Mouse (Mus musculus): ENCODE data around the gene Tmem211. TPM values are rescaled to one million over a fixed set of nuclear protein-coding genes. Genes with fewer than 3 reads are reported as not detected.

Gene Tmem211
- polyA plus RNA-seq, 1 experiment = not detected

GRCm38 (mm10) chr5:113271207-113271811 is 44.6 kb downstream of the Tmem211 start:
- H3K4me3 ChIP-seq (replicated peaks; ENCODE audit: control insufficient read depth, low read depth, low read length) = no peak overlapping the region
- H3K27ac ChIP-seq (ENCODE audit: control insufficient read depth, insufficient read depth, low read depth, low read length, poor library complexity) = no peak overlapping the region
- no peaks in the 10 kb centered on the region for H3K4me1 ChIP-seq (ENCODE audit: control insufficient read depth, insufficient read depth, low read length)
- TF ChIP-seq CTCF (IDR thresholded peaks at IDR 0.05; ENCODE audit: control insufficient read depth, insufficient read depth, low read length) (no peak), POLR2A (IDR thresholded peaks at IDR 0.05; ENCODE audit: borderline replicate concordance, control insufficient read depth, low read depth, low read length) (no peak)
- 70% methylated on average over 11 of the region's 11 CpGs for WGBS

GRCm38 (mm10) chr5:113275839-113276238 is 49.1 kb downstream of the Tmem211 start:
- H3K4me1 ChIP-seq (ENCODE audit: control insufficient read depth, insufficient read depth, low read length) = no peaks in the 10 kb centered on the region
- WGBS = 82% methylated on average over 10 of the region's 10 CpGs
- no peak overlapping the region for H3K27ac ChIP-seq (ENCODE audit: control insufficient read depth, insufficient read depth, low read depth, low read length, poor library complexity)
- no peak overlapping the region for H3K4me3 ChIP-seq (replicated peaks; ENCODE audit: control insufficient read depth, low read depth, low read length)
- TF ChIP-seq POLR2A (IDR thresholded peaks at IDR 0.05; ENCODE audit: borderline replicate concordance, control insufficient read depth, low read depth, low read length) (no peak), CTCF (IDR thresholded peaks at IDR 0.05; ENCODE audit: control insufficient read depth, insufficient read depth, low read length) (no peak)

- WGBS = 79% methylated on average over 15 of the region's 15 CpGs
- Histone ChIP-seq H3K27ac (ENCODE audit: control insufficient read depth, insufficient read depth, low read depth, low read length, poor library complexity) (no peak overlapping the region), H3K4me3 (replicated peaks; ENCODE audit: control insufficient read depth, low read depth, low read length) (no peak overlapping the region), H3K4me1 (ENCODE audit: control insufficient read depth, insufficient read depth, low read length) (peaks cover 2% of the 10 kb centered on the region; the same call in 1 of the 2 replicates)
- TF ChIP-seq CTCF (IDR thresholded peaks at IDR 0.05; ENCODE audit: control insufficient read depth, insufficient read depth, low read length) (no peak), POLR2A (IDR thresholded peaks at IDR 0.05; ENCODE audit: borderline replicate concordance, control insufficient read depth, low read depth, low read length) (no peak)
Measured at GRCm38 (mm10) chr5:113280138-113280856, 53.6 kb downstream of the Tmem211 start.

GRCm38 (mm10) chr5:113281557-113281956 is 54.8 kb downstream of the Tmem211 start:
- H3K4me1 ChIP-seq (ENCODE audit: control insufficient read depth, insufficient read depth, low read length) = peaks cover 2% of the 10 kb centered on the region; the same call in 1 of the 2 replicates
- H3K4me3 ChIP-seq (replicated peaks; ENCODE audit: control insufficient read depth, low read depth, low read length) = no peak overlapping the region
- WGBS = 86% methylated on average over 7 of the region's 7 CpGs
- TF ChIP-seq POLR2A (IDR thresholded peaks at IDR 0.05; ENCODE audit: borderline replicate concordance, control insufficient read depth, low read depth, low read length) (no peak), CTCF (IDR thresholded peaks at IDR 0.05; ENCODE audit: control insufficient read depth, insufficient read depth, low read length) (no peak)
- H3K27ac ChIP-seq (ENCODE audit: control insufficient read depth, insufficient read depth, low read depth, low read length, poor library complexity) = no peak overlapping the region

DNA sequence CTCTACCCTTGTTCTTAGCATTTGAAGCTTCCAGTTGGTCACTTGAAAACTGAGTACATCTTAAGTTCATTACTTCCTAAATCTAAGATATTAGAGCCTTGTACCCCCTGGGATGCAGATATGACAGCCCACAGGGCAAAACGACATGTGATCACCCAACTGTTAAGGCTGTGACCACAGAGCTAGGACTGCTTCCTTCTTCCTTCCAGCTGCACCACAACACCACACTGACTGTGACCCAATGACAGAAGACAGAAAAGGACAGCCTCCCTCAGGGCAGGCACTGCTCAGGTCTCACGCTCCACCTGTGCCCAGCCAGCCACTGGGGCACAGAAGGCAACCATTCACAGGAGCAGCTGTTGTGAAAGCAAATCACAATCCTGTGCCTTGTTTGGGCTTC is 57.0 kb downstream of the Tmem211 start:
- Histone ChIP-seq H3K4me3 (replicated peaks; ENCODE audit: control insufficient read depth, low read depth, low read length) (no peak overlapping the region), H3K4me1 (ENCODE audit: control insufficient read depth, insufficient read depth, low read length) (peaks cover 2% of the 10 kb centered on the region; the same call in 1 of the 2 replicates), H3K27ac (ENCODE audit: control insufficient read depth, insufficient read depth, low read depth, low read length, poor library complexity) (no peak overlapping the region)
- TF ChIP-seq POLR2A (IDR thresholded peaks at IDR 0.05; ENCODE audit: borderline replicate concordance, control insufficient read depth, low read depth, low read length) (no peak), CTCF (IDR thresholded peaks at IDR 0.05; ENCODE audit: control insufficient read depth, insufficient read depth, low read length) (no peak)
- whole genome bisulfite sequencing = 2% methylated on average over 2 of the region's 2 CpGs

GRCm38 (mm10) chr5:113285541-113285940 is 58.8 kb downstream of the Tmem211 start:
- 84% methylated on average over 16 of the region's 16 CpGs for WGBS
- no peak for TF ChIP-seq POLR2A (IDR thresholded peaks at IDR 0.05; ENCODE audit: borderline replicate concordance, control insufficient read depth, low read depth, low read length)
- TF ChIP-seq CTCF (IDR thresholded peaks at IDR 0.05; ENCODE audit: control insufficient read depth, insufficient read depth, low read length) = no peak
- H3K4me1 ChIP-seq (ENCODE audit: control insufficient read depth, insufficient read depth, low read length) = peaks cover 2% of the 10 kb centered on the region; the same call in 1 of the 2 replicates
- no peak overlapping the region for H3K4me3 ChIP-seq (replicated peaks; ENCODE audit: control insufficient read depth, low read depth, low read length)
- H3K27ac ChIP-seq (ENCODE audit: control insufficient read depth, insufficient read depth, low read depth, low read length, poor library complexity) = no peak overlapping the region

GRCm38 (mm10) chr5:113286048-113286447 is 59.3 kb downstream of the Tmem211 start:
- no peak for TF ChIP-seq POLR2A (IDR thresholded peaks at IDR 0.05; ENCODE audit: borderline replicate concordance, control insufficient read depth, low read depth, low read length)
- no peak for TF ChIP-seq CTCF (IDR thresholded peaks at IDR 0.05; ENCODE audit: control insufficient read depth, insufficient read depth, low read length)
- H3K4me3 ChIP-seq (replicated peaks; ENCODE audit: control insufficient read depth, low read depth, low read length) = no peak overlapping the region
- WGBS = 87% methylated on average over 11 of the region's 11 CpGs
- no peak overlapping the region for H3K27ac ChIP-seq (ENCODE audit: control insufficient read depth, insufficient read depth, low read depth, low read length, poor library complexity)
- peaks cover 2% of the 10 kb centered on the region; the same call in 1 of the 2 replicates for H3K4me1 ChIP-seq (ENCODE audit: control insufficient read depth, insufficient read depth, low read length)
